Mouse (Mus musculus) heart, postnatal 0 days (tissue): ENCODE results near the gene Rpl27.
A peak's percentile ranks its signal among the peaks of the same experiment; 100 is the strongest.

Experiments used
- CTCF ChIP-seq: IDR thresholded peaks from 2 replicates; pipeline ENCODE4 v1.5.1; 2016; ENCODE audit warnings: antibody characterized with exemption, control low read depth, low read depth
- EP300 ChIP-seq: IDR thresholded peaks from 2 replicates; pipeline ENCODE4 v1.6.1; 2016; ENCODE audit warnings: antibody characterized with exemption, low read depth

DNA sequence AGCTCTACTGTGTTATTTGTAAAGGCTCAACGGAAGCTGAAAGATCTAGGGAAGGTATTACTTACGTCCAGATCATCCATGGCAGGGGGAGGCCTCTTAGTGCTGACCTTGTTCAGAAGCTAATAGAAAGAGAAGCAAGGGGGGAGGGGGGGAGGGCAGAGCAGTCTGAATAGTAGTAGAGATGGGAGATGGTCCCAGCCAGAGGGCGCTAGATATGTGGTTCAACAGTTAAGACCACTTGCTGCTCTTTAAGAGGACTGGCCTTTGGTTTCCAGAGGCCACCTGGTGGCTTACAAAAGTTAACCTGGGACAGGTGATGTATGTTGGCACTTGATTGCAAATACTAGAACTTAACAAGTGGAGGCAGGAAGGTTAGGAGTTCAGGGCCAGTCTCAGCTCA, 22.5 kb upstream of the Rpl27 start:
- TF ChIP-seq CTCF (peak; percentile 25; the same call in 1 of the 2 replicates), EP300 (no peak)
